Mouse (Mus musculus) thymus, postnatal 14 days (tissue): ENCODE measurements around the gene Zfhx2.

ENCODE experiments used
- DNase-seq: peaks from one replicate; pipeline ENCODE4 v3.0.0; 2021

Gene Zfhx2

DNA sequence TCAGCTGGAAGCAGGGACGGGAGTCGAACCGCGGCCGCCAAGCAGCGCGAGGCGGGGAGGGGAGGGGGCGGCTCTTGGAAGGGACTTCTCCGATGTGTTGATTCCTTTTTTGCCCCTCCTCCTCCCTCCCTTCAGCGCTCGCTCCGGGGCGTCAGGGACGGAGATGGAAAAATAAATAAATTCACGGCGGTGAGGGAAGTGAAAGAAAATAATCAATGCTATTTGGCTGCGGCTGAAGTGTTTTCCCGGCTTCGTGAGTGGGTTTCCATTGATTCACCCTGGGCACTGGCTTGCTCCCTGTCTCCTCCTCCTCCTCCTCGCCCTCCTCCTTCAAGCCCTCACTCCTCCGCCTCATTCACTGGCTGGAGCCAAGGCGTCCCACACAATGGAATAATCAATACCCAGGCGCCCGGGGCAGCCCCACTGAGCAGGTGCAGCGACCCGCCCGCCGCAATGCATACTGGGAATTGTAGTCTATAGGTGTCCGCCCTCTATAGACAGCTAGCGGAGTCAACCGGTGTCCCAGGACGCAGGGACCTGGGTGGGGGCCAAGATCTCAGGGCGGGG is at the start of gene Zfhx2:
Zfhx2 (minus strand) TSS at position 314 of the 567 bp plus-strand sequence.
- DNase-seq = peak; percentile 94

DNA sequence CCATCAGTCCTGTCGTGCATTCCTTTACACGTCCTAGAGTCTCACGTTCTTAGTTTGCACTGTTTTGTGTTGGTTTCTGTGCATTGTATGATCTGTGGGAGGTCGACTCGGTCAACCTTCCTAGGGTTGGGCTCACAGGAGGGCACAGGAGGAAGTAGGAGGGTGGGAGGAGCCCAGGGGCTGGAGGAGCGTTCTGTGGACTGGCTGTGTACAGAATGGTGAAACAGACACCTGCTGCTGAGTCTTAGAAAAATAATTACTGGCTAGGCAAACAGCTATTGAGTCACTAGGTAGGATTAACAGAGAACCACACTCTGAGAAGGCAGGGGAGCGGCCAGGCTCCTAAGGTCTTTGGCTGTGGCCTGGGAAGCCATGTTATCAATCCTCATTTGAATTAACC is 47.2 kb upstream of the Zfhx2 start:
- no peak for DNase-seq

DNA sequence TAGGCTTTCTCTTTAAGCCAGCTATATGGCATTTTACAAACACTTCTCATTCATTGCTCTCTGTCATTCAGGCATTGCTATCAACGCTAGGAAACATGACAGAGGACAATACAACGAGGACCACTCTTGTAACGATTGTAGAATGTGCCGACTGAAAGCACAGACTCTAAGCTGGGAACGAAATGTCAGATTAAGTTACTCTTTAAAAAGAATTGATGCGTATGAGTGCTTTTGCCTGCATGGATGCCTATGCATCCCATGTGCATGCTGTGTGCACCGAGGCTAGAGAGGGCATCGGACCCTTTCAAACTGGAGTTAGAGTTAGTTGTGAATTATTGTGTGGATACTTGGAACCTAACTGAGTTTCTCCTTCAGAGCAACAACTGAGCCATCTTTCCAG is 43.6 kb upstream of the Zfhx2 start:
- no peak for DNase-seq

DNA sequence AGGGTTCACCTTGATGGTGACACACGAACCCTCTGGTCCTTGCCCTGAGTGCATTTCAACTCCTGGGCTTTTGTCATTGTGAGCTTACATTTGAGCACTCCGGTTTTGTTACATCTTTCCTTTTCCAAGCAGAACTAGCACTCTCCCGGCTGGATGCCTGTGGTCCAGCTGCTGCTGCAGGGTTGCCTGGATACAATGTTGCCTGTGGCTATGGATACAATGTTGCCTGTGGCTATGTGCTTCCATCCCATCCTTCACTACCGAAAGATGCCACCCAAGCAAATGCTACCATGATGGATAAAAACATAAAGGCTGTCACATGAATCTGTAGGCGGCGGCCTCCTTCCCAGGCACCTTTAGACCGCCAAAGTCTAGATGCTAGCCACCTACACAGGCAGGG is 34.4 kb upstream of the Zfhx2 start:
- DNase-seq = no peak

DNA sequence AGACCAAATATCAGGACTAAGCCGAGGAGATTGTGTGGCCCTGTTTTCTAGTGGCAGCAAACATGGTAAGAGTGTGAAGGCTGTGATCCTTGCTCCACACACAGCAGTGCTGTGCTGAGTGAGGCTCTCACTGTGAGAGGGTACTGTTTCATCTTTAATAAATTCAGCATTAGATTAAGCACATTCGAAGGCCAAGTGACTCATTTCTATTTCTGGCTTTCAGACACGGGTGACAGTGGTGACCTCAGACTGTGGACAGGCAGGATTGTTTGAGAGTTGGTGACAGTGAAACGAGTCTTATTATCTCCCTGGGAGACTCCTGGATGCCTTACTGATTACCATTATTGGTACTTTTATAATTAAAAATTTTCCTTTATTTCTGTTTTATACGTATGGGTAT is 33.6 kb upstream of the Zfhx2 start:
- no peak for DNase-seq

DNA sequence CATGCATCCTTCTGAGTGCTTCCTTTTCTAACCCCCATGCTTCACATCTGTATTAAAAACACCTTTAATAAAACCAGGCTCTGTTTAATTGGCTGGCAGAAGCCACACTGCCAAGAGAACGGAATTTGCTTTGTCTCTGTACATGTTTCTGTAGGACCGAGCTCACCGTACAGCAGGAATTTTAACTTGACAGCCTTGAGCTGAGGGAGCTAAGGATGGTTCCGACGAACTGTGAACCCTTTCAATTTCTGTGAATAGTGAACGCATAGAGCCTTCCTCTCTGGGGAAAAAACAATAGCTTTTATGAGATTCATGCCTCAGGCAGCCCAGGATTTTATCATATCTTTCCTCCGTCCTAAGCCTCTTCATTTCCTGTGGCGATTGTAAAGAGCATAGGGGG is 30.2 kb upstream of the Zfhx2 start:
- DNase-seq = no peak

DNA sequence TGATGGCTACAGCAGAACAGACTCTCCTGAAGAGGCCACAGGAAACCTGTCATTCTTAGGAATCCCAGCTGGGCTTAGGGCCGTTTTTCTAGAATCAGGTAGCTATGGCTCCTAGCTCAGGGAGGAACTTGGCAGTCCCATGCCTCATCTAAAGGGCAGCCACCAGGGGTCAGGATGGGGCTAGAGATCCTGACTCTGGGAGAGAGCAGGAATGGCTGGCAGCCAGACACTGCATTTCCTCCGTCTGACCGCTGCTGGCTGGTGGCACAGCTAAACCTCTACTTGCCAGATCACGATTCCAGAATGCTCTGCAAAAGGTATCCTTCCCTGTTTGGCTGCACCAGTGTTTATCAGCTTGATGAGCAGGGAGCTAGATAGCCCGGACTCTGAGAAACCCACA is 29.8 kb upstream of the Zfhx2 start:
- peak; percentile 64 for DNase-seq

DNA sequence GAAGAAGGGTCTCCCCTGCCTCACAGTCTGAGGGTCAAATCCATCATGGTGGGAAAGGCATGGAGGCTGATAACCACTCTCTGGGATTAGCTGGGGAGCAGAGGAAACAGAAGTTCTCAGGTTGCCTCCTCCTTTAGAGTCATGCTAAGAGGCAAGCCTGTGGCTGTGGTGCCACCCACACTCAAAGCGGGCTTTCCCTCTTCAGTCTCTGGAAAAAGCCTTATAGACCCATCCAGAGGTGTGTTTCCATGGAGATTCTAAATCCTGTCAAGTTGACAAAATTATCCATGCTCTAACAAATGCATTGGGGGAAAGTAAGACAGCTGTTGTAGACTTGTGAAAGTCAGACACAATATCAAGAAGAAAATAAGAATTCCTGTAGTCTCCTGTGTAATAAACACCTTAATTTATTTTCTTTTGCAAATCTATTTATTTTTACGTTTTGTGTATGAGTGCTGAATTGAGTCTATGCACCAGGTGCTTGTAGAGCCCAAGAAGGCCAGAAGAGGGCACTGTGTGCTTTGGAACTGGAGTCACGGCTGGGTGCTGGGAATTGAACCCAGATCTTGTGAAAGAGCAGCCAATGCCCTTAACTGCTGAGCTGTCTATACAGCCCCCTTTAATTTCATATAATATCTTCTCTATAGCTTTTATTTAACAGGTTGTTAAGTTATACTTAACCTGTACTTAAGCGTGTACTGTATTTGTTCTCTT is 27.5 kb upstream of the Zfhx2 start:
- no peak for DNase-seq

DNA sequence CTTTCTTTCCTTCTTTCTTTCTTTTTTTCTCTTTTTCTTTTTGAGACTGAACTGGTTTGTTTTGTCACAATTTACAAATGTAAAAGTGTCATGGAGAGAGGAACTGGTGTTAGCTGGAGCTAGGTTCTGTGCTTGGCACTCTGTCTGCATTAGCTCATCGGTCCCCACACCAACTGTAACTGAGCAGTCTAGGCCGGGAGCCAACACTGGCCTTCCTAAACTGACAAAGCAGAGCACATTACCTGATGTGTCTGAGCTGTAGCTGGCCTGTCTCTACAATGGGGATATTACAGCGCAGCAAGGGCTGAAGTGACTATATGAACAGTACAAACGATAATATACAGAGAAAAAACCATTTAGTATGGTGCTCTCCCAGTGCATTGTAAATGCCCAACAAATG is 26.7 kb upstream of the Zfhx2 start:
- DNase-seq = no peak

DNA sequence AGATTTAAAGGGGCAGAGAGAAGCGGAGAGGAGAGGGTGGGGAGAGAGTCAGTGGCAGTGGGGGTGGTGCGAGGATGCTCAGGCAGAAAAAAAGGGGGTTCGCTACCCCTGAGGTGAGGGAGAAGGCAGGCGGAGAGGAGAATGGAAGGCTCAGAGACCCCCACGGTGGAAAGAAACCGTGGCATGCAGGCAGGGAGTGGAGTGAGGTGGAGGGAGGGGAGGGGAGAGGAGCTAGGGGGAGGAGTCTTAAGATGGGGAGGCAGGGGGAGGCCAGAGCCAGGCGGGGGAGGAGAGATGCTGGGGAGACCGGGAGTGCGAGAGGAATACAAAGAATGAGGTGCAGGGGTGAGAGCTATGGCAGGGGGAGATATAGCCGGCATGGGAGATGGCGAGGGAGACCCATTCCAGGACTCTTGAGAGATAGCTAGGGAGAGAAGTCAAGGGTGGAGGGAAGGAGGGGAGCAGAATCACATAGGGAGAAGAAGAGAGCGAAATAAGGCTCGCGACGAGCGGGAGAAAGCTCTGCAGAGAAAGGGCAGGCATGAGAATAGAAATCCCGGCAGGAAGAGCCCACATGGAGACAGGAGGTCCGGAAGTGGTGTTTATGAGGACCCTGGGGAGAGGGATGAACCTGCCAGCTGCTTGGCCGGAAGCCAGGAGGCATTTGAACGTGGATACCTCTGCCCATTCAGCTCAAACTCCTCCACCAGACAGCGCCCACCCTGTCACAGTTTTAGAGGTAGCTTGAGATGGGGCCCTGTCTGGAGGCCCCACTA is 24.5 kb upstream of the Zfhx2 start, which contains the start of gene Jph4:
Jph4 (minus strand) TSS at position 511 of the 776 bp plus-strand sequence.
- no peak for DNase-seq

DNA sequence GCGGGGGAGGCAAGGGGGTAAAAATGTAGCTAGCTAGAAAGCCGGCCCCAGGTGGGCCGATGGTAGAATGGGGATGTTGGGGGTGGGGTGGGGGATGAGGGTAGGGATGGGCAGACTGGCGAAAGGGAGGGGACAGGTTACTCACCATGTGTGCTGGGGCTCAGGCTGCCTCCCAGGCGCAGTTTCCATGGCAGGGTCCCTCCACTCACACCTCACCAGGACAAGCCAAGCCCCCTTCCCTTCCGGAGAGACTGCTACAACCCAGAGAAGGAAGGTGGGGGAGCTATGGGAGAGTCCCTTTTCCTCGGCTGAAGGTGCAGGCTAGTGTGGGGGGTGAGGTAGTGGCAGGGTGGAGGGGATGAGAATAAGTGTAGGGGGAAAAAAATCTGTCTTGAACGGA is 23.7 kb upstream of the Zfhx2 start:
- DNase-seq = no peak

DNA sequence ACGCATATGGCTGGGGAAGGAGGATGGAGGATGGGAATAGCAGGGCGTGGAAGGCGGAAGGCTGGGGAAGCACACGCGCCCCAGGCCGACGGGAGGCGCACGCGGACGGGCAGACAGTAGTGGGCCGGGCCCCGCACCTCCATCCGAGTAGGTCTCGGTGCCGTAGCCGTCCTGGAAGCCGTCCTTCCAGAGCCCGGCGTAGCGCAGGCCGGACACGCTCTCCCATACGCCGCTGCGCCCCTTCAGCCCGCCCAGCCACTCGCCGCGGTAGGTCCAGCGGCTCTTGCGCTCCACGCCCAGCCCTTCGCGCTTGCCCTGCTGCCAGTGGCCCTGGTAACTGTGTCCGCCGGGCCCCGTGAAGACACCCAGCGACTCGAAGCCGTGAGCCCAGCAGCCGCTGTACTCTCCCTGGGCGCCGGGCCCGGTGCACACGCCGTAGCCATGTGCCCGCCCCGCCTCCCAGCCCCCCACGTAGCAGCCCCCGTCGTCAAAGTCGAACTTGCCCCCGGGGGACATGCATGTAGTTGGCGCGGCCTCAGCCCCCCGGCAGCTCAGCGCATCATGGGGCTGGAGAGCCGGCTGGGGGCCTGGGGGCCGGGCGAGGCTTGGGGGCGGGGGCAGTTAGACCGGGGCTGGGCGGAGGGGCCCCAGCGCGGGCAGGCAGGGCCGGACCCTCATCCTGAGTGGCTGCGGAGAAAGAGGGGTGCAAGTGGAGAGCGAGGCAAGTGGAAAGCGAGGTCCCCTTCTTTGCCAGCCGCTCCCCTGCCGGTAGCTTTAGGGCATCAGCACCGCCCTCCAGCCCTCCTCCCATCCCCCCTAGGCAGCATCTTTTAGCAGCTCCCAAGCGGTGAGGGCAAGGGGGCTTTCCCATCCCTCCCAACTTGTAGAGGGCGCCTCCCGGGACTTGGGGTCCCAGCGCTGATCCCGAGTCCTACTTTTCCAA is 22.9 kb upstream of the Zfhx2 start:
- DNase-seq = no peak

DNA sequence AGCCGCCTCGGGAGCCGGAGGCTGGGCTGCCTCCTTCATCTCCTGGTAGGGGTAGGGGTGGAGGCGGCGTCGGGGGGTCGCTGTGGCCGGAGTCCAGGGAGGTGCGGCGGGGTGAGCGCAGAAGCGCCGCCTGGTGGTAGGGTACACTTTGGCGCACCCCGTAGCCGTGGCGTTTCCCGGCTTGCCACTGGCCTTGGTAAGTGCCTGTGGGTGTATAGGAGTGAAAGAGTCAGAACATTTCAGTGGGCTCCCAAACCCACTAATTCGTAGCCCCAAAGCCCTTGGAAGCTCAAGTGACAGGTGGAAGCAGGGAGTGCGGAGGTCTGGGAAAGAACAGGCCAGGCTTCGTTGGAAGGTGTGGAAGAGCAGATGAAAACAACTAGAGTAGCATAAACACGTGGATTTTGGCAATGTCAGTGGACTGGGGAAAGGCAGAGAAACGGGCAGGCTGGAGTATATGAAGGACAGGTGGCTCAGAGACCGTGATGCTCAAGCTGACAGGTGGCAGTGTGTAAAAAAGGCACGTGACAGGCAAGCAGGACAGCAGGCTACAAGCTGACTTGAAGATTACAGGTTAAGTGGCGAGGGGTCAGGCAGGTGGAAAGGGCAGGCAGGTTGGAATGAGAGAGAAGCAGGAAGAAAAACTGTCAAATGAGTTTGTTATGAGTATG is 22.0 kb upstream of the Zfhx2 start:
- peak; percentile 51 for DNase-seq

DNA sequence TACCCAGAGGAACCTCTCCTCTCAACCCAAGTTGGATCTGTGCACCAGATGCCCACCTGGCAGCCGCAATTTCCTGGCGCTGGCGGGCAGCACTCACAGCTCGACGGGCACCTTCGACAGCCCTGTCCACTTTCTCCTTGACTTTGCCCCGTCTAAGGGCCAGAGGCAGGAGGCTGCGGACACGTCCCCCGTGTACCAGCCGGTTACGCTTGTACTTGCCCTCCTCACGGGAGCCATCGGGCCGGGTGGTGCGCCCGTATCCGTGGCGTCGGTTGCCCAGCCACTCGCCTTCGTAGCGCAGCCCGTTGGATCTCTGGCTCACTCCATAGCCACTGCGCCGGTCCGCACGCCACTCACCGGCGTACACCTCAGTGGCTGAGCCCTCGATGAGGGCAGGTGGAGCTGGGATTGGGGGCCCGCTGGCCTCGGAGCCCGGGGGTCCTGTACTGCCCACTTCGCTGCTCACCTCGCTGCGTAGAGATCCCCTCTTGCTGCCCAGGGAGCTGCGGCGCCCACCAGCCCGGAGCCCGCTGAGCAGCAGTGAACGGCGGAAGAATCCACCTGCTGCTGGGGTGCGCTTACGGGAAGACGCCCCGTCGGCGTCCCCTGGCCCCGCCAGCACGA is 21.3 kb upstream of the Zfhx2 start:
- DNase-seq = no peak

DNA sequence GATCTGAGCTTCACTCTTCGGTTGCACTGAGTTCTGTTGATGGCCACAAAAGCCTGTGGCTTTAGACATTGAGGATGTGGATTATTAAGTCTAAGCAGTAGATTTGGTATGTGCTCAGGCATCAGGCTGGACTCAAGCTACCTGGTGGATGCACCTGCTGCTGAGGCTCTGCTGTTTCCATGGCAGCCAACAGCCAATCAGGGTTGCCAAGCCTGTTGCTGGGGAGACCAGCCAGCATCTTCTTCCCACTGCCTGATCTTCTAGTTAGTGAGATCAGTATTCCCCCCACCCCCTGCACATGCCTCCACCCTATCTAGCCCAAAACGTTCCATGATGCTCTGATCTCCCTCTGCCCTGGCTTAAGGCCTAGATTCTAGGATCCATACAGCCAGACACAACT is 19.6 kb upstream of the Zfhx2 start:
- DNase-seq = no peak

DNA sequence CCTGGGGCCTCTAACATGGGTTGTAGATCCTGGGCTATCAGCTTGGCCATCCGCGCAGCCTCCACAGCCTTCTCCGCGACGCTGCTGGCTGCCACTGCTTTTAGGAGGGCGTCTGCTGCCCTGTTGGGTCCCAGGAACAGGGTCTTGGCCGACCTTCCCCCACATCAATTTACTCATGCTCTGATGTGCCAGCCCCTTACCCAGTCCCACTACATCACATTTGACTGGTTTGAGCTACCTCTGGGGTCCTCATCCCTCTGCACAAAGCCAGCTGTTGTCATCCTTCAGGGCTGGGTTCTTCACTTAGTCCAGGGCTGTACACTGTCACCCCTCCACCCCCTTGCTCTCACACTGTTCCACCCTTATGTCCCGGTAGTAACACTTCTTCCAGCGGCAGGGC is 18.0 kb upstream of the Zfhx2 start:
- DNase-seq = no peak

DNA sequence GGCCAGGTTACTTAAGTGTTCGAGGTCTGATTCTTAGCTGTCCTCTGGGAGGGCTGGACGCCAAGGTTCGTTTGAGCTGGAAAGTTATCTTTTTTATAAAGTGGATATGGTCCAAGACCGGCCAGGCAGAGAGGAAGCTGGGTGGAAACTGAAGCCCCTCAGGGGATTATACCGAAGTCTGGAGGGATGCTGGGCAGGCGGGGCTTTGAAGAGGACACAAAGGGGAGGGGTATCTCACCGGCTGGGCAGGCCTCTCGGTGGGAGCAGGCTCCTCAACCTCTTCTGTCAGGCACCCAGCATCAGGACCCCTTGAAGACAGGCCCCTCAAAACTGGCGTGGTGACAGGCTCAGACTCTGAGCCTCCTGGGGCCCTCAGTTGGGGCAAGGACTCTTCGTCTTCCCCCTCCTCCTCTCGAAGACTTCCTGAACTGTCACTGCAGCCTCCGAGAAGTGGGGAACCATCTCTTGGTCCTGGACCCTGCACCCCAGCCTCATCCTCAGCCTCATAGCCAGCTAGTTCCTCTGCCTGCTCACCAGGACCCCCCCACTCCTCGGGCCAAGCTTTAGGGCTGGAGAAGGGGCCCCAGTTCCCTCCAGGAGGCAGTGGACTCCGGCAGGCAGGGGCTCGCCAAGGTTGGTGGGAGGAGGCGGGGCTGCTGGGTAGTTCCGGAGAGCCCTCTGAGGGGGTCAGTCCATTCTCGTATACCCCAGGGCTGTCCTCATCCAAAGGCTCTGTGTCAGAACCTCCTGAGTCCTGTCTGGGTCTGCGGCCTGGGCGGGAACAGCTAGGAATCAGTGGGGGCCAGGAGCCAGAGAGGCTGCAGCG is 17.1 kb upstream of the Zfhx2 start:
- DNase-seq = no peak

DNA sequence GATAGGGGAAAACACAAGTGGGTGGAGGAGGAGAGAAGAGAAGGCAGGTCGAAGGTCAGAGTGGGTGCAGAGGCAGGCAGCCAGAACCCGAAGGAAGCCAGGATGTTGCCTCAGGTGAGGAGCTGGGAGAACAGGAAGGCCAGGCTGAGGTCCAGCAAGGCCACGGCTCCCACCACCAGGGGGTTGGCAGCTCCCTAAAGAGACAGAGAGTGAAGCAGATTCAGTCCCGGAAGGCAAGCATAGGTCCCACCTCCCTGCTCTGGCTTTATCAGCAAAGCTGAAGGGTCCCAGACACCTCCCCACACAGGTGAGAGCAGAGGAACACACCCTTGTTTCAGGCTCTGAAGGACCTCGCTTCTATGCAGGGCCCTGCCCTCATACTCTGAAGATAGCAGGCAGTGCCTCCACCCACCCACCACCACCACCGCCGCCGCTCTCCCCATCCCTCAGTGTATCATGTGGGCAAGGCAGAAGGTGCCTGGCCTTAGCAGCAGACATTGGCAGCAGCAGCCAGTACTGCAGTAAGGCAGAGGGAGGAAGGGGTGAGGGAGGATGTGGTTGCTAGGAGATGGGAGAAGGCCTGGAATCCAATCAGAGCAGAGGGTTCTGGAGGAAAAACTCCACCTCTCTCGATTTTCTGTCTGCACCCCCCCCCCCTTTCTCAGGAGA is 16.2 kb upstream of the Zfhx2 start:
- no peak for DNase-seq

DNA sequence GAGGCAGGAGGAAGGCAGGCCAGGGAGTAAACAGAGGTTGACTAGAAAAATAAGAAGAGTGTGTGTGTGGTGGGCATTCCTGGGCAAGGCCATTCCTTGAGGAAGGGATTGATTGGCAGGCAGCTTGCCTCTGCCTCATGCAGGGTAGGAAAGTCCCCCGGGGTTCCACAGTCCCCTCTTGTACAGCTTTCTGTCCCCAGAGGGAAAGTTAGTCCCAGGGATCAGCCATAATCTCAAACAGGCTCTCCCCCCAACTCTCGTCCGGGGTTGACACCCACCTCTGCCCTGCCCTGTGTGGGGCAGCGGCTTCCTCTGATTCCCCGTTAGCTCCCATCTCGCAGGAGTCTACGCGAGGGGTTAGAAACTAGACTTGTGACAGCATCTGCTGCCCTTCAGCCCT is 14.9 kb upstream of the Zfhx2 start:
- DNase-seq = no peak
